Mouse (Mus musculus): ENCODE measurements around the gene Cys1.

GRCm38 (mm10) chr12:24723859-24724258 lies 42.2 kb upstream of the Cys1 start:
- no peak for TF ChIP-seq CTCF (conservative IDR thresholded peaks at IDR 0.05; ENCODE audit: low read length)
- no peak for TF ChIP-seq POU5F1 (IDR thresholded peaks at IDR 0.05; ENCODE audit: borderline replicate concordance, low read length)
- no peak for TF ChIP-seq NANOG (IDR thresholded peaks at IDR 0.05; ENCODE audit: borderline replicate concordance, low read length)
